Mouse (Mus musculus) macrophage (primary cell): ENCODE results near the gene Pten. TPM values are rescaled to one million over a fixed set of nuclear protein-coding genes. Genes with fewer than 3 reads are reported as not detected.

Experiments
- H3K27ac ChIP-seq: fragments of 350-480 bp; formaldehyde crosslinking; 2 replicates; pipeline ENCODE4 v1.9.0; 2021
- H3K36me3 ChIP-seq: fragments of 350-480 bp; formaldehyde crosslinking; 2 replicates; pipeline ENCODE4 v1.9.0; 2021; ENCODE audit errors: inconsistent target
- H3K4me3 ChIP-seq: fragments of 350-480 bp; formaldehyde crosslinking; 2 replicates; pipeline ENCODE4 v1.9.0; 2021; ENCODE audit errors: inconsistent target
- H3K79me2 ChIP-seq: fragments of 350-480 bp; formaldehyde crosslinking; 2 replicates; pipeline ENCODE4 v1.9.0; 2021; ENCODE audit errors: inconsistent target
- WGBS: methylation state at CpG from one replicate; pipeline ENCODE4 v1.1.7; 2026; ENCODE audit warnings: inconsistent platforms; ENCODE audit not compliant: missing documents; 5-methylcytosine and 5-hydroxymethylcytosine counted together
- polyA plus RNA-seq: library from polyadenylated mRNA; stranded (reverse); fragments of 250-400 nt; gene quantifications from 3 replicates; pipeline ENCODE4 v1.2.4, GENCODE M21; 2018; ENCODE audit warnings: inconsistent platforms

The Pten gene
- polyA plus RNA-seq, 1 experiment from 2014 or later: 29.6 TPM

GRCm38 (mm10) chr19:32869053-32869680 is 111.9 kb downstream of the Pten start:
- 41% methylated on average over 10 of the region's 10 CpGs for WGBS
- Histone ChIP-seq H3K4me3 (no peak overlapping the region), H3K36me3 (no peaks in the 10 kb centered on the region), H3K79me2 (no peaks in the 10 kb centered on the region), H3K27ac (no peak overlapping the region)

DNA sequence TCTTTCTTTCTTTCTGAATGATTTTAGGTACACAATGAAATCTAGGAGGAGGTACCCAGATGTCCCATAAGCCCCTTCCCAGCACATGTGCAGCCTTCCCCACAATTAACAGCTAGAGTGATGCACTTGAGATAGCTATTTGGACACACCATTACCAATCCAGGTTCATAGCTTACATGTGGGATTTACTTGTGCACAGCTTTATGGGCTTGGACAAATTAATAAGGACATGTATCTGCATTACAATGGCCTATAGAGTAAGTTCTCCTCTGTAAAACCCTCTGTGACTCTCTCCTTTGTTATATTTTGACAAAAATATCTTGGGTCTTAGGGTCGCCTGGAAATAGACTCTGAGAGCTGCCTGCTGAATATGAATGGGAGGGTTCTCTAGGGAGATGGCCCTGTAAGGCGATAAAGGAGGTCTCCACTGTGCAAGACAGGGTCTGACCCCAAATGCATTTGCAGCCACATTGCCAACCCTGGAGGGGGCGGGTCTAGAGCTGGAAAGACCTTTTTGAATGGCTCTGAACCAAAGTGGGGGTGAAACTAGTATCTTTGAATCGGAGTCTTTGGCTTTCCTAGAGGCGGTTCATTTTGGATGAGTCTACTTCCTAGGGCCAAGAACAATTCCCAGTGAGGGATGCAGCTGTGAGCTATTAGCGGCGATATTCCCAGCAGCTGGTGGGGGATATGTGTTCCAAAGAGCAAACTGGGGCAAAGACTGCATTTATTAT is 116.8 kb downstream of the Pten start:
- 94% methylated on average over 7 of the region's 7 CpGs for WGBS
- no peak overlapping the region for H3K27ac ChIP-seq
- H3K79me2 ChIP-seq: no peaks in the 10 kb centered on the region
- no peak overlapping the region for H3K4me3 ChIP-seq
- H3K36me3 ChIP-seq: no peaks in the 10 kb centered on the region

Other genes starting within 250 kb of the Pten start
- 9.6 to 26.2 TPM (median 20.0 TPM) in 3 replicates for gene Papss2, start 161.7 kb upstream of the Pten start, polyA plus RNA-seq
- 49.6 to 65.6 TPM (median 57.5 TPM) in 3 replicates for gene Atad1, start 17.7 kb upstream of the Pten start, polyA plus RNA-seq